Mouse (Mus musculus): ENCODE measurements around the gene Arl8b. TPM values are rescaled to one million over a fixed set of nuclear protein-coding genes. Genes with fewer than 3 reads are reported as not detected.

Gene Arl8b
- total RNA-seq (2015; ENCODE audit: low replicate concordance) (56.2 and 94.1 TPM in 2 replicates), total RNA-seq (2017; ENCODE audit: low replicate concordance) (28.9 and 36.9 TPM in 2 replicates)

- peak; percentile 97 for ATAC-seq (replicated peaks; ENCODE audit: low FRiP score, poor library complexity, severe bottlenecking)
Observed at GRCm38 (mm10) chr6:108782526-108783183, at the start of gene Arl8b. Gene Arl8b (plus strand): TSS chr6:108783099.

- no peak for ATAC-seq (replicated peaks; ENCODE audit: low FRiP score, poor library complexity, severe bottlenecking)
Observed at GRCm38 (mm10) chr6:108735910-108736750, 46.8 kb upstream of the Arl8b start.

- no peak for ATAC-seq (replicated peaks; ENCODE audit: low FRiP score, poor library complexity, severe bottlenecking)
Observed at GRCm38 (mm10) chr6:108738463-108739203, 44.3 kb upstream of the Arl8b start.

GRCm38 (mm10) chr6:108740579-108740978 lies 42.3 kb upstream of the Arl8b start:
- ATAC-seq (replicated peaks; ENCODE audit: low FRiP score, poor library complexity, severe bottlenecking) = no peak

GRCm38 (mm10) chr6:108743730-108744129 lies 39.2 kb upstream of the Arl8b start:
- no peak for ATAC-seq (replicated peaks; ENCODE audit: low FRiP score, poor library complexity, severe bottlenecking)

- no peak for ATAC-seq (replicated peaks; ENCODE audit: low FRiP score, poor library complexity, severe bottlenecking)
Observed at GRCm38 (mm10) chr6:108751324-108751723, 31.6 kb upstream of the Arl8b start.

GRCm38 (mm10) chr6:108752395-108752794 lies 30.5 kb upstream of the Arl8b start:
- no peak for ATAC-seq (replicated peaks; ENCODE audit: low FRiP score, poor library complexity, severe bottlenecking)

- ATAC-seq (replicated peaks; ENCODE audit: low FRiP score, poor library complexity, severe bottlenecking) = no peak
Observed at GRCm38 (mm10) chr6:108753536-108753935, 29.4 kb upstream of the Arl8b start.

GRCm38 (mm10) chr6:108754376-108754775 lies 28.5 kb upstream of the Arl8b start:
- ATAC-seq (replicated peaks; ENCODE audit: low FRiP score, poor library complexity, severe bottlenecking) = no peak

- no peak for ATAC-seq (replicated peaks; ENCODE audit: low FRiP score, poor library complexity, severe bottlenecking)
Observed at GRCm38 (mm10) chr6:108755936-108756335, 27.0 kb upstream of the Arl8b start.

GRCm38 (mm10) chr6:108758997-108759697 lies 23.8 kb upstream of the Arl8b start:
- ATAC-seq (replicated peaks; ENCODE audit: low FRiP score, poor library complexity, severe bottlenecking) = no peak

- no peak for ATAC-seq (replicated peaks; ENCODE audit: low FRiP score, poor library complexity, severe bottlenecking)
Observed at GRCm38 (mm10) chr6:108759698-108760039, 23.2 kb upstream of the Arl8b start.

GRCm38 (mm10) chr6:108770880-108771279 lies 12.0 kb upstream of the Arl8b start:
- ATAC-seq (replicated peaks; ENCODE audit: low FRiP score, poor library complexity, severe bottlenecking) = no peak

- peak; percentile 84 for ATAC-seq (replicated peaks; ENCODE audit: low FRiP score, poor library complexity, severe bottlenecking)
Observed at GRCm38 (mm10) chr6:108772913-108773312, 10.0 kb upstream of the Arl8b start.

GRCm38 (mm10) chr6:108773480-108773879 lies 9.4 kb upstream of the Arl8b start:
- no peak for ATAC-seq (replicated peaks; ENCODE audit: low FRiP score, poor library complexity, severe bottlenecking)

GRCm38 (mm10) chr6:108776274-108776673 lies 6.6 kb upstream of the Arl8b start:
- no peak for ATAC-seq (replicated peaks; ENCODE audit: low FRiP score, poor library complexity, severe bottlenecking)

GRCm38 (mm10) chr6:108777560-108778287 lies 5.2 kb upstream of the Arl8b start:
- no peak for ATAC-seq (replicated peaks; ENCODE audit: low FRiP score, poor library complexity, severe bottlenecking)

GRCm38 (mm10) chr6:108778399-108778798 lies 4.5 kb upstream of the Arl8b start:
- no peak for ATAC-seq (replicated peaks; ENCODE audit: low FRiP score, poor library complexity, severe bottlenecking)

GRCm38 (mm10) chr6:108781865-108782264 lies 1.0 kb upstream of the Arl8b start:
- ATAC-seq (replicated peaks; ENCODE audit: low FRiP score, poor library complexity, severe bottlenecking) = no peak
